Mouse (Mus musculus) kidney, embryonic 15.5 days (tissue): ENCODE data around the gene Spcs3. TPM values are rescaled to one million over a fixed set of nuclear protein-coding genes. Genes with fewer than 3 reads are reported as not detected.
A peak's percentile ranks its signal among the peaks of the same experiment; 100 is the strongest.

Experiments
- ATAC-seq: fragments of 200-750 bp; cut with Nextera tagmentation; replicated peaks from 2 replicates; pipeline ENCODE4 v1.8.0; 2017; ENCODE audit warnings: moderate TSS enrichment; ENCODE audit not compliant: low FRiP score
- H3K27ac ChIP-seq: fragments of 300-500 bp; sonication (generic); 2 replicates; pipeline ENCODE4 v1.5.1; 2015; ENCODE audit warnings: mild to moderate bottlenecking, inconsistent platforms
- H3K27me3 ChIP-seq: fragments of 300-500 bp; sonication (generic); 2 replicates; pipeline ENCODE4 v1.6.1; 2015; ENCODE audit warnings: inconsistent platforms
- H3K36me3 ChIP-seq: fragments of 300-500 bp; sonication (generic); 2 replicates; pipeline ENCODE4 v1.6.1; 2015; ENCODE audit warnings: inconsistent platforms
- H3K4me1 ChIP-seq: fragments of 300-500 bp; sonication (generic); 2 replicates; pipeline ENCODE4 v1.6.1; 2015; ENCODE audit warnings: inconsistent platforms
- H3K4me2 ChIP-seq: fragments of 300-500 bp; sonication (generic); 2 replicates; pipeline ENCODE4 v1.6.1; 2015; ENCODE audit warnings: moderate library complexity, mild to moderate bottlenecking, inconsistent platforms
- H3K4me3 ChIP-seq: fragments of 300-500 bp; sonication (generic); replicated peaks from 2 replicates; pipeline ENCODE4 v1.5.1; 2015; ENCODE audit warnings: mild to moderate bottlenecking, inconsistent platforms
- H3K9ac ChIP-seq: fragments of 300-500 bp; sonication (generic); 2 replicates; pipeline ENCODE4 v1.6.1; 2015; ENCODE audit warnings: mild to moderate bottlenecking, inconsistent platforms
- H3K9me3 ChIP-seq: fragments of 300-500 bp; sonication (generic); replicated peaks from 2 replicates; pipeline ENCODE4 v1.6.1; 2016; ENCODE audit warnings: inconsistent platforms
- WGBS: fragments of 180-500 bp; shearing (Covaris S2); methylation state at CpG from one replicate; pipeline ENCODE4 v1.1.7; 2015; ENCODE audit warnings: mixed read lengths; 5-methylcytosine and 5-hydroxymethylcytosine counted together
- polyA plus RNA-seq: library from polyadenylated mRNA; unstranded; fragments of >200 nt; fragmentation: Nextera tagmentation; extraction: Ambion mirVana; gene quantifications from 2 replicates; pipeline ENCODE4 v1.2.1, GENCODE M21; 2015

Spcs3 gene
- polyA plus RNA-seq: 95.9 and 104 TPM in 2 replicates

DNA sequence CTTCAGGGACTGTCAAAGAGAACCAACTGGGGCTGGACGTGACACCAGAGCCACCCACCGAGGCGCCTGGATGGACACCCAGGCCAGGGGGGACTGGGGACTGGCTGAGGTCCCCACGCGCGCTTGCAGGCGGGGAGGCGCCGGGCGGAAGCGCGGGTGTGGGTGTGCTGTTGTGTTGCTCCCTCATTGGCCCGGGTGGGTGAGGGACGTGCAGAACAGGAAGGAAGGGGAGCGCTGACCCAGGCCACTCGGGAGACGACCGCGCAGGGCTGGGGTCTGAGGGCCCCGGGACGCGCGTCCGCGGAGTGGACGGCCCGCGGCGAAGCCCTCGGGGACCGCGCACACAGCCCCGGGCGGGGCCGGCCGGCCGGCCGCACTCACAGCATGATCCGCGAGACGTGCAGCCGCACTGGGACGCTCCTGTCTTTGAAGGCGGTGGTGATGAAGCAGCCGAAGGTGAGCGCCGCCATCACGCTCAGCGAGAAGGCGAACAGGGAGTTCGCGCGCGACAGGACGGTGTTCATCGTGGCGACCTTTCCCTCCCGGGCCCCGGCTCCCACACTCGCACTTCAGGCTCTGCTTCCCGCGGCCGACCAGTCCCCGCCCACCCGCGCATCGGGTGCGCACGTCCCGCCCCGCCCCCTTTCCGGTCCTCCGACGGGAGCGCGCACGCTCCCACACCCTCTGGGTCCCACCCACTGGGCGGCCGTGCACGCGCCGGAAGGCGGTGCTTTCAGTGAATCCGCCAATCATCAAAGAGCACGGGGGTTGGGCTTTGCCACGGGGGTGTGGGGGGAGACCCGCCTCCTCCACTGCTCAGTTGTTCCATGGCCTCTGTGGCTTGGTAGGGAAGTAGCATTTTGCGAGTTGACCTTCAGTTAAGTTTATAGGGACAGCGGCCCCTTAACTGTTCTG, at the start of gene Spcs3, which contains the start of gene Asb5:
Gene Spcs3 (minus strand): TSS at position 617 of the 915 bp plus-strand sequence.
Gene Asb5 (plus strand): TSS at position 199 of the 915 bp plus-strand sequence.
- H3K4me1 ChIP-seq: peaks cover 18% of the 10 kb centered on the region
- peak within 1 kb of the TSS; percentile 93 for H3K27ac ChIP-seq
- peak within 1 kb of the TSS; percentile 95 for H3K4me3 ChIP-seq
- H3K36me3 ChIP-seq: peaks cover 14% of the 10 kb centered on the region
- H3K27me3 ChIP-seq: no peaks in the 10 kb centered on the region
- ATAC-seq: peak; percentile 98
- H3K9me3 ChIP-seq: no peaks in the 10 kb centered on the region
- whole genome bisulfite sequencing: under 1% methylated on average over 75 of the region's 89 CpGs
- H3K4me2 ChIP-seq: peak within 1 kb of the TSS; percentile 65
- peak within 1 kb of the TSS; percentile 95 for H3K9ac ChIP-seq

DNA sequence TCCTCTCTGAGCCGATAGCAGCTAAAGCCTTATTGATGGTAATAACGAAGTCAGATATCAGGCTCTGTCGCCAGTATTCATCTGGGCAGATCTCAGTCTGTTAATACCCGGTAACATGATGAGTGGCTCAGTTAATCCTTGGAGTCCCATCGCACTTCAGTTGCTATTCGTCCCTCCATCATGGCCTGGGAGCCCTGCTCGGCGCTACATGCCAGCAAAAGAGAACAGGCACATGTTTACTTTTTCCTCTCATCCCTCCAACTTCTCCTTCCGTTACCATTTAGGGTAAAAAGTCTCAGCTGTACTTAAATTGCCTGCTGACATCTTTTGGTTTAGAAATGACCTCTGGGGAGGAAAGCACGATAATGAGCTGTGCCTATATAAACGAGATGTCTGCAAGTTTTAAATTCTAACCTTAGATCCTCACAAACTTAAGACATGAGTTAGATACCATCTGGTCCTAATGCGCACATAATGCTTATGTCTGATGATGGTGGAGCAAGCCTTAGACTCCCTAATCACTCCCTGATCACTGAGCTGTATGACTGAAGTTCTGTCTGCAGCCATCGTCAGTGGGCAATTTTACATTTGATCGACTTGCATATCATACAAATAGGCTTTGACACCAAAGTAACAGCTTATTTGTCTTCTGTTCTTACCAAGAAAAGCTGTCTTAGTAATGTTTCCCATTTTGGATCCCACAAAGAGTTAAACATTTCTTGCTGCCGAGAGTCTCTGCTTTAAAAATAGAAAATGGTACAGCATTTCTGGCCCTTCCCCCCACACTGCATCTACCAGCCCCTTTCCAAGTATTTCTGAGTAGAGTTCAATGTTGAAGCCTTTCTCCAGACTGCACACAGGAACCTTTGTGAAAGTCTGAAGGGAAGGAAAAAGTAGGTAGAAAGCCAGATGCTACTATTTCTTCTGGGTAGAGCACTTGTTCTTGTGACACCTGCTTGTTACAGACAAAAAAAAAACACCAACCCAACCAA, 41.1 kb upstream of the Spcs3 start:
- 0 out of 2 replicates have a peak, but pooled peaks cover 3% of the 10 kb centered on the region for H3K4me1 ChIP-seq
- H3K4me2 ChIP-seq: no peak overlapping the region
- H3K4me3 ChIP-seq: no peak overlapping the region
- no peaks in the 10 kb centered on the region for H3K9me3 ChIP-seq
- H3K27me3 ChIP-seq: no peaks in the 10 kb centered on the region
- no peaks in the 10 kb centered on the region for H3K36me3 ChIP-seq
- H3K9ac ChIP-seq: no peak overlapping the region
- H3K27ac ChIP-seq: no peak overlapping the region
- WGBS: 58% methylated on average over 15 of the region's 15 CpGs
- no peak for ATAC-seq

- WGBS: 74% methylated on average over 2 of the region's 2 CpGs
- Histone ChIP-seq H3K4me3 (no peak overlapping the region), H3K4me2 (no peak overlapping the region), H3K36me3 (no peaks in the 10 kb centered on the region), H3K27ac (no peak overlapping the region), H3K4me1 (0 out of 2 replicates have a peak, but pooled peaks cover 3% of the 10 kb centered on the region), H3K9me3 (no peaks in the 10 kb centered on the region), H3K9ac (no peak overlapping the region), H3K27me3 (no peaks in the 10 kb centered on the region)
- ATAC-seq: no peak
These were observed 37.4 kb upstream of the Spcs3 start for GRCm38 (mm10) chr8:54567168-54567567.

DNA sequence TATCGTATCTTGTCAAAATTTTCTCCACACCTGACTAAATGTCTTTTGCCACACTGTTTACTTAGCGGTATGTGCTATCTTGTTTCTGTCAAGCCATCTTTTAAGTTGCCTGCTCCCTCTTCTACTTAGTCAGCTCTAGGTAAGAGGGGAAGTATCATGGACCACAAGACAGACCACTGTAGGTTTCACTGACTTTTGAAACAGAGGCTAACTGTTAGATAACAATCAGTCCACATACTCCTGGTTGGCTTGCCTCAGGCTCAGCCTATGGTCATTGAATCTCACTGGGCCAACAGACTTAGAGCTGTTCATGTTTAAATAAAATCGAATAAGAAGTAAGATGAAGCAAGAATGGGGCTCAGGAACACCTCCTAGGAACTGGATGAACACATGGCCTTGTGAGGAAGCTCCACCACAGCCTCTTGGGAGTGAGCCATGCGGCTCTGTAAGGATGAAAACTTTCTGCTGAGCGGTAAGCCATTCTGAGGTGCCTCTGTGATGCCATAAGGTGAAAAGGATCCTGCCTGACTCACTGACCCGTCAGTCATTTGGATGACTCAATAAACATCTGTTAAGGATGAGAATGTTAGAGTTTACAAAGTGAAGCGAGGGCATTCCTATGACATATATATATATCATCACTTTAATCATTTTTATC, 35.9 kb upstream of the Spcs3 start:
- no peak overlapping the region for H3K9ac ChIP-seq
- ATAC-seq: no peak

GRCm38 (mm10) chr8:54565181-54565580, 35.4 kb upstream of the Spcs3 start:
- 83% methylated on average over 1 of the region's 1 CpGs for WGBS
- ATAC-seq: no peak

More for the DNA sequence above, 35.9 kb upstream of the Spcs3 start:
- Histone ChIP-seq H3K4me3 (no peak overlapping the region), H3K4me1 (0 out of 2 replicates have a peak, but pooled peaks cover 2% of the 10 kb centered on the region), H3K27ac (no peak overlapping the region), H3K36me3 (no peaks in the 10 kb centered on the region), H3K9me3 (no peaks in the 10 kb centered on the region), H3K27me3 (no peaks in the 10 kb centered on the region), H3K4me2 (no peak overlapping the region)
- WGBS: 91% methylated on average over 7 of the region's 7 CpGs

GRCm38 (mm10) chr8:54562137-54562536, 32.3 kb upstream of the Spcs3 start:
- Histone ChIP-seq H3K36me3 (no peaks in the 10 kb centered on the region), H3K27ac (no peak overlapping the region), H3K27me3 (no peaks in the 10 kb centered on the region), H3K4me2 (no peak overlapping the region), H3K4me1 (no peaks in the 10 kb centered on the region), H3K4me3 (no peak overlapping the region), H3K9me3 (no peaks in the 10 kb centered on the region), H3K9ac (no peak overlapping the region)
- ATAC-seq: no peak
- WGBS: 58% methylated on average over 4 of the region's 4 CpGs

More at GRCm38 (mm10) chr8:54565181-54565580, 35.4 kb upstream of the Spcs3 start:
- Histone ChIP-seq H3K9me3 (no peaks in the 10 kb centered on the region), H3K27ac (no peak overlapping the region), H3K4me3 (no peak overlapping the region), H3K4me1 (no peaks in the 10 kb centered on the region), H3K9ac (no peak overlapping the region), H3K4me2 (no peak overlapping the region), H3K36me3 (no peaks in the 10 kb centered on the region), H3K27me3 (no peaks in the 10 kb centered on the region)

DNA sequence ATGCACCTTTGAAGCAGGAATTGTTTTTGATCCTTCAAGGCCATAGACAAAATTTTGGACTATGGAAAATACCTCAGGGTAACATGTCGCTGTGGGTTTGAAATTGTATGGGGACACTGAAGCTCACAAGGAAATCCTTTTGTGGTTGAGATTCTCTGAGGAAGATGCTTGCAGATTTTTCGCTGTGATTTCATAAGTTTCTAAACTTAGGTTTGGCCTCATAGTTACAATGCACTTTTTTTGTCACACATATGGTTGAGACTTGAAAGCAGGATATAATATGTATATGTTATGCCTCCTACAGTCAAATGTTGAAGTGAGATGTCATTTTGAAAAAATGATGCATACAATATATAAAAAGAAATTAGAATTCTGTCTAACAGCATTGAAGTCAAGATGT, 25.1 kb upstream of the Spcs3 start:
- Histone ChIP-seq H3K9me3 (no peaks in the 10 kb centered on the region), H3K27ac (no peak overlapping the region), H3K4me1 (no peaks in the 10 kb centered on the region), H3K4me2 (no peak overlapping the region), H3K9ac (no peak overlapping the region), H3K27me3 (no peaks in the 10 kb centered on the region), H3K4me3 (no peak overlapping the region), H3K36me3 (no peaks in the 10 kb centered on the region)
- WGBS: 80% methylated on average over 2 of the region's 2 CpGs
- ATAC-seq: no peak

GRCm38 (mm10) chr8:54550026-54550574, 20.3 kb upstream of the Spcs3 start:
- Histone ChIP-seq H3K4me2 (no peak overlapping the region), H3K4me1 (no peaks in the 10 kb centered on the region), H3K9me3 (no peaks in the 10 kb centered on the region), H3K4me3 (no peak overlapping the region), H3K27me3 (no peaks in the 10 kb centered on the region), H3K27ac (no peak overlapping the region), H3K9ac (no peak overlapping the region), H3K36me3 (no peaks in the 10 kb centered on the region)
- 87% methylated on average over 12 of the region's 12 CpGs for WGBS
- ATAC-seq: no peak

- no peaks in the 10 kb centered on the region for H3K9me3 ChIP-seq
- no peaks in the 10 kb centered on the region for H3K4me1 ChIP-seq
- H3K4me3 ChIP-seq: no peak overlapping the region
- no peaks in the 10 kb centered on the region for H3K36me3 ChIP-seq
- no peak overlapping the region for H3K9ac ChIP-seq
- H3K27me3 ChIP-seq: no peaks in the 10 kb centered on the region
- WGBS: 66% methylated on average over 6 of the region's 6 CpGs
- H3K4me2 ChIP-seq: no peak overlapping the region
- no peak overlapping the region for H3K27ac ChIP-seq
- peak; percentile 54; the same call in 1 of the 2 replicates for ATAC-seq
These were observed 18.6 kb upstream of the Spcs3 start for GRCm38 (mm10) chr8:54548383-54548782.

DNA sequence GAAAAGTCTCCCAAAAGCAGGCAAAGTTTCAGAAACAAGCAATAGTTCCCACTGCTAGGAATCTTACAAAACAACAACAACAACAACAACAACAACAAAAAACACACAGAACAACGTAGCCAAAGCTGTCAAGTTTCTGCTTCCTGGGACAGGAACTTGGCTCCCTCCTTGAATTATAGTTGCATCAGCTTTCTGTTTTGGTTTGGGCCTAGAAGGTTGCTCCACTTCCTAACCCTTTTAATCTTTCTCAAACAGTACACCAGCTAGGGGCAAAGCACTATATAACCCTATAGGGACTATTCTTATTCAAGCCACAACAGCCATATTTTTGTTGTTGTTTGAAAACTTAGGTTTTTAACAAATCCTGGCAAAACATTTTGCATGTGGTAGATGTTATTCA, 11.5 kb upstream of the Spcs3 start:
- Histone ChIP-seq H3K4me1 (no peaks in the 10 kb centered on the region), H3K27me3 (no peaks in the 10 kb centered on the region), H3K36me3 (no peaks in the 10 kb centered on the region), H3K27ac (no peak overlapping the region), H3K4me3 (no peak overlapping the region), H3K4me2 (no peak overlapping the region), H3K9ac (no peak overlapping the region), H3K9me3 (no peaks in the 10 kb centered on the region)
- WGBS: 62% methylated on average over 1 of the region's 1 CpGs
- no peak for ATAC-seq

DNA sequence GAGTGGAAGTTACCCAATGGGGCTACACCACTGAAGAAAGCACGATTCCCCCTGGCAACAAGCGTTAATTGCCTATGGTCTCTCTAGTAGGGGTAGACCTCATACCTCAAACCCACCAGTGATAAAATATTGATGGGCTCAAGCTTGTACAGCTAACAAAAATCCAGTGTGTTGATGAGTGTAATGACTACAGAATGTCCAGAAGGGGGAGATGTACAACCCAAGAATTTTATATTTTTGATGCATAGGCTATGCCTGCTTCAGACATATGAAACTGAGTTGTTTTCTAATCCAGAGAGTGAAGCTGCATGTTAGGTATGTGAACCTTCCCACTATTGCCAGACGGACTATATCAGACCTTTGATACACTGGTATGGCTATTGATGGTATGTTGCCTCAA, 7.5 kb upstream of the Spcs3 start:
- WGBS: 89% methylated on average over 3 of the region's 3 CpGs
- no peak for ATAC-seq
- H3K4me3 ChIP-seq: no peak overlapping the region
- H3K4me1 ChIP-seq: no peaks in the 10 kb centered on the region
- no peak overlapping the region for H3K9ac ChIP-seq
- H3K4me2 ChIP-seq: no peak overlapping the region
- H3K9me3 ChIP-seq: no peaks in the 10 kb centered on the region
- H3K36me3 ChIP-seq: no peaks in the 10 kb centered on the region
- no peaks in the 10 kb centered on the region for H3K27me3 ChIP-seq
- no peak overlapping the region for H3K27ac ChIP-seq
